Mouse (Mus musculus) MEL (cell line): ENCODE data around the gene Myl6. TPM values are rescaled to one million over a fixed set of nuclear protein-coding genes. Genes with fewer than 3 reads are reported as not detected.

Experiments
- DNase-seq: peaks from one replicate; pipeline ENCODE4 v3.0.0; 2011; ENCODE audit warnings: low read depth, low spot score
- H3K27ac ChIP-seq: 2 replicates; pipeline ENCODE4 v1.5.1; 2012; ENCODE audit warnings: low read depth, mild to moderate bottlenecking, control low read depth, low read length, moderate library complexity; ENCODE audit not compliant: control insufficient read depth
- H3K27me3 ChIP-seq, 2 experiments: fragments of 150-350 bp in 1 of 2; sonication (generic) in 1 of 2; 2 replicates each; pipeline ENCODE4 v1.6.1; 2012; ENCODE audit warnings: low read length in 2 of 2, mild to moderate bottlenecking in 2 of 2, improper control_type of control experiment in 1 of 2, moderate library complexity in 1 of 2; ENCODE audit not compliant: insufficient read depth in 2 of 2, control insufficient read depth in 1 of 2
- H3K36me3 ChIP-seq, 2 experiments: 2 replicates each; pipeline ENCODE4 v1.6.1; 2012 to 2014; ENCODE audit warnings: low read length in 2 of 2, improper control_type of control experiment in 1 of 2, inconsistent platforms in 1 of 2, mild to moderate bottlenecking in 1 of 2; ENCODE audit not compliant: insufficient read depth in 2 of 2, control insufficient read depth in 1 of 2
- H3K4me1 ChIP-seq, 2 experiments: fragments of 150-350 bp in 1 of 2; sonication (generic) in 1 of 2; 2 replicates each; pipeline ENCODE4 v1.6.1; 2012; ENCODE audit warnings: low read length in 2 of 2, improper control_type of control experiment in 1 of 2, mild to moderate bottlenecking in 1 of 2; ENCODE audit not compliant: insufficient read depth in 2 of 2, control insufficient read depth in 1 of 2
- H3K4me3 ChIP-seq, 2 experiments: fragments of 150-350 bp in 1 of 2; sonication (generic) in 1 of 2; 2 replicates each; pipeline ENCODE4 v1.5.1; 2012; ENCODE audit warnings: low read depth in 2 of 2, low read length in 2 of 2, mild to moderate bottlenecking in 2 of 2, moderate library complexity in 2 of 2, control low read depth in 1 of 2, improper control_type of control experiment in 1 of 2; ENCODE audit not compliant: control insufficient read depth in 1 of 2, insufficient read depth in 1 of 2
- H3K79me2 ChIP-seq: 2 replicates; pipeline ENCODE4 v1.6.1; 2012; ENCODE audit warnings: mild to moderate bottlenecking, low read length, moderate library complexity; ENCODE audit not compliant: control insufficient read depth, poor library complexity, insufficient read depth
- H3K9ac ChIP-seq: 2 replicates; pipeline ENCODE4 v1.6.1; 2012; ENCODE audit warnings: low read depth, mild to moderate bottlenecking, control low read depth, low read length, moderate library complexity; ENCODE audit not compliant: control insufficient read depth, poor library complexity, severe bottlenecking
- H3K9me3 ChIP-seq: fragments of 150-350 bp; sonication (generic); replicated peaks from 2 replicates; pipeline ENCODE4 v1.6.1; 2012; ENCODE audit warnings: mild to moderate bottlenecking, low read length, improper control_type of control experiment, moderate library complexity; ENCODE audit not compliant: insufficient read depth
- BHLHE40 ChIP-seq: IDR thresholded peaks from 2 replicates; pipeline ENCODE4 v1.6.1; 2012; ENCODE audit warnings: low read depth, mild to moderate bottlenecking, inconsistent platforms, low read length, improper control_type of control experiment, borderline replicate concordance
- CHD1 ChIP-seq: IDR thresholded peaks from 2 replicates; pipeline ENCODE4 v1.6.1; 2012; ENCODE audit warnings: low read depth, mild to moderate bottlenecking, inconsistent platforms, low read length, improper control_type of control experiment
- CHD2 ChIP-seq: IDR thresholded peaks from 2 replicates; pipeline ENCODE4 v1.6.1; 2011; ENCODE audit warnings: low read length, improper control_type of control experiment
- EP300 ChIP-seq, 2 experiments: IDR thresholded peaks; 2 replicates each; pipeline ENCODE4 v1.6.1; 2011; ENCODE audit warnings: improper control_type of control experiment in 2 of 2, low read length in 2 of 2, low read depth in 1 of 2, mild to moderate bottlenecking in 1 of 2
- ETS1 ChIP-seq: IDR thresholded peaks from 2 replicates; pipeline ENCODE4 v1.6.1; 2012; ENCODE audit warnings: low read depth, mild to moderate bottlenecking, inconsistent platforms, low read length, improper control_type of control experiment, moderate library complexity
- GATA1 ChIP-seq: IDR thresholded peaks from 2 replicates; pipeline ENCODE4 v1.6.1; 2011; ENCODE audit warnings: low read depth, low read length, improper control_type of control experiment
- JUND ChIP-seq: IDR thresholded peaks from 2 replicates; pipeline ENCODE4 v1.6.1; 2011; ENCODE audit warnings: low read depth, mild to moderate bottlenecking, improper control_type of control experiment, low read length
- KAT2A ChIP-seq: conservative IDR thresholded peaks from 2 replicates; pipeline ENCODE4 v1.6.1; 2012; ENCODE audit warnings: low read depth, low read length, improper control_type of control experiment, inconsistent platforms
- MAFK ChIP-seq: IDR thresholded peaks from 2 replicates; pipeline ENCODE4 v1.6.1; 2011; ENCODE audit warnings: low read depth, mild to moderate bottlenecking, low read length, improper control_type of control experiment, borderline replicate concordance
- MAZ ChIP-seq: IDR thresholded peaks from 2 replicates; pipeline ENCODE4 v1.6.1; 2012; ENCODE audit warnings: low read depth, mild to moderate bottlenecking, inconsistent platforms, low read length, improper control_type of control experiment
- MXI1 ChIP-seq: IDR thresholded peaks from 2 replicates; pipeline ENCODE4 v1.6.1; 2011; ENCODE audit warnings: mild to moderate bottlenecking, low read depth, low read length, improper control_type of control experiment
- MYB ChIP-seq: IDR thresholded peaks from 2 replicates; pipeline ENCODE4 v1.6.1; 2011; ENCODE audit warnings: mild to moderate bottlenecking, low read depth, low read length, improper control_type of control experiment
- MYC ChIP-seq: IDR thresholded peaks from 2 replicates; pipeline ENCODE4 v1.6.1; 2011; ENCODE audit warnings: low read depth, mild to moderate bottlenecking, low read length, improper control_type of control experiment, moderate library complexity
- POLR2A ChIP-seq, 2 experiments: IDR thresholded peaks; 2 replicates each; pipeline ENCODE4 v1.6.1; 2011 to 2012; ENCODE audit warnings: low read length in 2 of 2, mild to moderate bottlenecking in 2 of 2, control low read depth in 1 of 2, improper control_type of control experiment in 1 of 2, low read depth in 1 of 2, moderate library complexity in 1 of 2; ENCODE audit not compliant: control insufficient read depth in 1 of 2, insufficient read depth in 1 of 2, poor library complexity in 1 of 2
- POLR2AphosphoS5 ChIP-seq: IDR thresholded peaks from 2 replicates; pipeline ENCODE4 v1.6.1; 2012; ENCODE audit warnings: low read depth, borderline replicate concordance, mild to moderate bottlenecking, inconsistent platforms, low read length, moderate library complexity, mixed read lengths
- RAD21 ChIP-seq: IDR thresholded peaks from 2 replicates; pipeline ENCODE4 v1.6.1; 2011; ENCODE audit warnings: mild to moderate bottlenecking, low read depth, low read length, improper control_type of control experiment
- RCOR1 ChIP-seq: IDR thresholded peaks from 2 replicates; pipeline ENCODE4 v1.6.1; 2012; ENCODE audit warnings: low read depth, mild to moderate bottlenecking, inconsistent platforms, low read length, improper control_type of control experiment
- SIN3A ChIP-seq: IDR thresholded peaks from 2 replicates; pipeline ENCODE4 v1.6.1; 2012; ENCODE audit warnings: low read length, improper control_type of control experiment, inconsistent platforms
- TAL1 ChIP-seq: IDR thresholded peaks from 2 replicates; pipeline ENCODE4 v1.6.1; 2012; ENCODE audit warnings: mild to moderate bottlenecking, inconsistent platforms, low read length, moderate library complexity, mixed read lengths
- TCF12 ChIP-seq: IDR thresholded peaks from 2 replicates; pipeline ENCODE4 v1.6.1; 2014; ENCODE audit warnings: low read depth, mild to moderate bottlenecking, inconsistent platforms, low read length, improper control_type of control experiment, moderate library complexity
- USF1 ChIP-seq: IDR thresholded peaks from 2 replicates; pipeline ENCODE4 v1.6.1; 2014; ENCODE audit warnings: low read depth, mild to moderate bottlenecking, inconsistent platforms, low read length, improper control_type of control experiment, moderate library complexity
- USF2 ChIP-seq, 2 experiments: IDR thresholded peaks; 2 replicates each; pipeline ENCODE4 v1.6.1; 2011 to 2012; ENCODE audit warnings: improper control_type of control experiment in 2 of 2, low read length in 2 of 2, borderline replicate concordance in 1 of 2, inconsistent platforms in 1 of 2, low read depth in 1 of 2, mild to moderate bottlenecking in 1 of 2; ENCODE audit not compliant: insufficient read depth in 1 of 2
- ZC3H11A ChIP-seq: IDR thresholded peaks from 2 replicates; pipeline ENCODE4 v1.6.1; 2012; ENCODE audit warnings: low read depth, mild to moderate bottlenecking, inconsistent platforms, low read length, improper control_type of control experiment
- ZMIZ1 ChIP-seq: IDR thresholded peaks from 2 replicates; pipeline ENCODE4 v1.6.1; 2012; ENCODE audit warnings: low read depth, mild to moderate bottlenecking, inconsistent platforms, low read length, improper control_type of control experiment, moderate library complexity
- ZNF384 ChIP-seq: IDR thresholded peaks from 2 replicates; pipeline ENCODE4 v1.6.1; 2012; ENCODE audit warnings: low read depth, mild to moderate bottlenecking, inconsistent platforms, low read length, improper control_type of control experiment
- polyA plus RNA-seq, 2 experiments: library from polyadenylated mRNA; stranded (reverse) in 1 of 2; unstranded in 1 of 2; fragments of >175 nt in 1 of 2; fragments of >200 nt in 1 of 2; gene quantifications; 2 replicates each; pipeline versions ENCODE4 v1.2.1 to v1.2.4; 2012; ENCODE audit warnings: low replicate concordance in 2 of 2, low read depth in 1 of 2; ENCODE audit not compliant: insufficient read length in 2 of 2, insufficient read depth in 1 of 2, missing spikeins in 1 of 2
- total RNA-seq: library from RNA; depleted of rRNA; stranded (reverse); fragments of 300-350 nt; gene quantifications from 2 replicates; pipeline ENCODE4 v1.2.3, GENCODE M21; 2012

Gene Myl6
- total and polyA plus RNA-seq, 3 experiments, result 399 to 589 TPM; not detected in 1

- TF ChIP-seq ZC3H11A (no peak), BHLHE40 (peak; percentile 32; the same call in 1 of the 2 replicates), ETS1 (peak; percentile 71), ZNF384 (no peak), KAT2A (no peak), ZMIZ1 (no peak), MYC (peak; percentile 58; the same call in 1 of the 2 replicates), USF1 (no peak), CHD2 (no peak), SIN3A (no peak; the same call in 1 of the 2 replicates), JUND (no peak), RCOR1 (peak; percentile 67), MAFK (no peak), EP300 (IDR thresholded peaks at IDR 0.05; ENCODE audit: low read depth in 1 of 2, low read length in 2 of 2) (peak; percentile 64 to 77), CHD1 (no peak), MAZ (0 out of 2 replicates have a peak, but pooled peaks have one; percentile 45), GATA1 (peak; percentile 83), TCF12 (no peak), RAD21 (no peak)
These were observed 10.9 kb upstream of the Myl6 start (continued) for GRCm38 (mm10) chr10:128504641-128505370.

DNA sequence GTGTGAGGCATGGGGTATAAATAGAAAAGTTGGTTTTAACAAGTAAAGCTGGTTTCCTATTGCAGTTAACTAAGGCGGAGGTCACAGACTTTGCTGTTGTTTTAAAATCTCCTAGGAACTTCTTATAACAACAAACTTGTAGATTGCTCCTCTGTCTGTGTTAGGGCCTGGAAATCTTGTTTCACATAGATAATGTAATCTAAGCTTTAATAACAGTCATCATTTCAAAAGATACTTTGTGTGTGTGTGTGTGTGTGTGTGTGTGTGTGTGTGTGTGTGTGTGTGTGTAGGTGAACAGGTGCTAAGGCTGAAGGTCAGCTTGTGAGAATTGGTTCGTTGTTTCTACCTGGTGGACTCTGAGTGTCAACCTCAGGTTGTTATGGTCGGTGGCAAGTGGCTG, 10.1 kb upstream of the Myl6 start:
- peak; percentile 40 for DNase-seq
- TF ChIP-seq ETS1 (peak; percentile 38; the same call in 1 of the 2 replicates), USF2 (IDR thresholded peaks at IDR 0.05; ENCODE audit: borderline replicate concordance in 1 of 2, insufficient read depth in 1 of 2, low read depth in 1 of 2, low read length in 2 of 2) (no peak), TCF12 (peak; percentile 60; the same call in 1 of the 2 replicates), ZNF384 (no peak), JUND (no peak), POLR2A (IDR thresholded peaks at IDR 0.05; ENCODE audit: control insufficient read depth in 1 of 2, insufficient read depth in 1 of 2, low read depth in 1 of 2, low read length in 2 of 2, poor library complexity in 1 of 2) (no peak), MYB (no peak), TAL1 (no peak), POLR2AphosphoS5 (no peak), MXI1 (no peak), USF1 (no peak), EP300 (IDR thresholded peaks at IDR 0.05; ENCODE audit: low read depth in 1 of 2, low read length in 2 of 2) (peak in 1 of 2 experiments; percentile 69; a peak in 2 of 4 replicates), KAT2A (no peak), RCOR1 (peak; percentile 46; the same call in 1 of the 2 replicates)
- Histone ChIP-seq H3K4me1 (peaks cover 11 to 21% of the 10 kb centered on the region in 2 experiments), H3K4me3 (peak overlapping the region in 1 of 2 experiments; percentile 7; a peak in 1 of 4 replicates), H3K79me2 (no peaks in the 10 kb centered on the region; the same call in 1 of the 2 replicates), H3K9me3 (no peaks in the 10 kb centered on the region), H3K9ac (peak overlapping the region; percentile 42), H3K36me3 (peaks cover 0 to 20% of the 10 kb centered on the region in 2 experiments; a peak in 2 of 4 replicates), H3K27ac (peak overlapping the region; percentile 78), H3K27me3 (no peaks in the 10 kb centered on the region)
